Mouse (Mus musculus) small intestine, adult 2 months (tissue): Measurements from ENCODE around the gene Bcan.

Source experiments
- CTCF ChIP-seq: fragments of 200-500 bp; IDR thresholded peaks from 2 replicates; pipeline ENCODE4 v1.5.1; 2012; ENCODE audit warnings: low read depth, mild to moderate bottlenecking, control low read depth, inconsistent platforms, low read length, moderate library complexity, mixed read lengths; ENCODE audit not compliant: insufficient replicate concordance, insufficient read length; ENCODE audit errors: extremely low read depth
- POLR2A ChIP-seq: fragments of 200-500 bp; IDR thresholded peaks from 2 replicates; pipeline ENCODE4 v1.6.1; 2012; ENCODE audit warnings: low read depth, mild to moderate bottlenecking, control low read depth, inconsistent platforms, low read length, moderate library complexity

GRCm38 (mm10) chr3:87943586-87943985 is 56.4 kb downstream of the Bcan start:
- TF ChIP-seq CTCF (no peak), POLR2A (no peak)
